Mouse (Mus musculus) stomach, embryonic 15.5 days (tissue): ENCODE results near the gene 2310011J03Rik. TPM values are rescaled to one million over a fixed set of nuclear protein-coding genes. Genes with fewer than 3 reads are reported as not detected.

ENCODE experiments used
- ATAC-seq: fragments of 200-750 bp; cut with Nextera tagmentation; 2 replicates; pipeline ENCODE4 v1.8.0; 2017; ENCODE audit warnings: low read depth, moderate number of reproducible peaks, moderate TSS enrichment; ENCODE audit not compliant: insufficient read depth, low FRiP score
- H3K27ac ChIP-seq: fragments of 300-500 bp; sonication (generic); 2 replicates; pipeline ENCODE4 v1.5.1; 2015; ENCODE audit warnings: mild to moderate bottlenecking, inconsistent platforms
- H3K27me3 ChIP-seq: fragments of 300-500 bp; sonication (generic); replicated peaks from 2 replicates; pipeline ENCODE4 v1.6.1; 2015; ENCODE audit warnings: inconsistent platforms
- H3K36me3 ChIP-seq: fragments of 300-500 bp; sonication (generic); 2 replicates; pipeline ENCODE4 v1.6.1; 2015; ENCODE audit warnings: inconsistent platforms
- H3K4me1 ChIP-seq: fragments of 300-500 bp; sonication (generic); 2 replicates; pipeline ENCODE4 v1.6.1; 2015; ENCODE audit warnings: inconsistent platforms
- H3K4me2 ChIP-seq: fragments of 300-500 bp; sonication (generic); 2 replicates; pipeline ENCODE4 v1.6.1; 2015; ENCODE audit warnings: mild to moderate bottlenecking, inconsistent platforms
- H3K4me3 ChIP-seq: fragments of 300-500 bp; sonication (generic); replicated peaks from 2 replicates; pipeline ENCODE4 v1.5.1; 2015; ENCODE audit warnings: inconsistent platforms
- H3K9ac ChIP-seq: fragments of 300-500 bp; sonication (generic); 2 replicates; pipeline ENCODE4 v1.6.1; 2015; ENCODE audit warnings: inconsistent platforms
- H3K9me3 ChIP-seq: fragments of 300-500 bp; sonication (generic); 2 replicates; pipeline ENCODE4 v1.6.1; 2016; ENCODE audit warnings: inconsistent platforms
- WGBS: fragments of 180-500 bp; shearing (Covaris S2); methylation state at CpG from one replicate; pipeline ENCODE4 v1.1.7; 2015; 5-methylcytosine and 5-hydroxymethylcytosine counted together
- polyA plus RNA-seq: library from polyadenylated mRNA; unstranded; fragments of >200 nt; fragmentation: Nextera tagmentation; extraction: Ambion mirVana; gene quantifications from 2 replicates; pipeline ENCODE4 v1.2.1, GENCODE M21; 2015

Gene 2310011J03Rik
- polyA plus RNA-seq, 1 experiment from 2014 or later: 40.5 TPM

DNA sequence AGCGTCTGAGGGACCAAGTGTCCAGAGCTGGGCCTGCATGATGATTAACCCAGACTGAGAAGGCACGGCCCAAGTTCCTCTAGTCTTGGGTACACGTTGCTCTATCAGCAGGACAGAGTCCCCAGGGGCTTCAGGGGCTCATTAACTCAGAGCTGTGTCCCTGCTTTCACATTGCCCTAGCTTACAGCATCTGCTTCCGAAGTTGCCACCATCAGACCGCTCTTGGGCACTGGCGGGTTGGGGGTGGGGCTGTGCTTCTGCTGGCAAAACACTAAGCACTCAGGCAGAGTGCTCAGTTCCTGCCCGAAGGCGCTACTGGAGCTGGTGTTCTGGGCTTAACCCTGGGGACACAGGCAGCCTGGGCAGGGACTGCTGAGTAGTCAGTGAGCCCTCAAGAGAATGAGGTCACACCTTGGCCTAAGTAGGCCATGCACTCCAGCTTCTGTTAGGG, 38.4 kb downstream of the 2310011J03Rik start:
- Histone ChIP-seq H3K4me3 (no peak overlapping the region), H3K27me3 (no peaks in the 10 kb centered on the region), H3K36me3 (peaks cover 83% of the 10 kb centered on the region), H3K27ac (peak overlapping the region; percentile 63), H3K4me2 (no peak overlapping the region), H3K9ac (no peak overlapping the region), H3K4me1 (peaks cover 18% of the 10 kb centered on the region; the same call in 1 of the 2 replicates), H3K9me3 (no peaks in the 10 kb centered on the region)
- peak; percentile 20; the same call in 1 of the 2 replicates for ATAC-seq
- WGBS: 78% methylated on average over 8 of the region's 8 CpGs

DNA sequence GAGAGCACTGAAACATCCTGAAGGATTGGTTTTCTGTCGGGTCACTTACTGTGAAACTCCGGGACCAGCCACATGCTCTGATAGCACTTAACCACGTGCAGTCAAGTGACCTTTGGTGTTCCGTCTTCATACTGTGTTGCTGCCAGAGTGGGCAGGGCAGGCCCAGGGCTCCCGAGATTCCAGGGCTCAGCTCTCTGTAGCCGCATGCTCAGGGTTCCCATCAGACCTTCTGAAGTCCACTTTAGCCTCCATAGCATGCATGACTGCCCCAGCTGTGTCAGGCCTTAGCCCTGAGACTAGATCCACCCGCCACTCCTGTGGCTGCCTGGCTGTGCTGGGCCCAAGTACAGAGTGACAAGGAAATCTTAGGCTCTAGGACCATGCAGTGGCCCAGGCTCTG, 39.0 kb downstream of the 2310011J03Rik start:
- Histone ChIP-seq H3K9me3 (no peaks in the 10 kb centered on the region), H3K4me2 (no peak overlapping the region), H3K4me1 (peaks cover 18% of the 10 kb centered on the region; the same call in 1 of the 2 replicates), H3K27me3 (no peaks in the 10 kb centered on the region), H3K9ac (no peak overlapping the region), H3K27ac (0 out of 2 replicates have a peak overlapping the region, but pooled peaks have one; percentile 63), H3K4me3 (no peak overlapping the region), H3K36me3 (peaks cover 82% of the 10 kb centered on the region)
- WGBS: 71% methylated on average over 7 of the region's 7 CpGs
- no peak for ATAC-seq

- 93% methylated on average over 12 of the region's 12 CpGs for WGBS
- no peak overlapping the region for H3K27ac ChIP-seq
- ATAC-seq: no peak
These were observed 41.1 kb downstream of the 2310011J03Rik start for GRCm38 (mm10) chr10:80279273-80279672.

DNA sequence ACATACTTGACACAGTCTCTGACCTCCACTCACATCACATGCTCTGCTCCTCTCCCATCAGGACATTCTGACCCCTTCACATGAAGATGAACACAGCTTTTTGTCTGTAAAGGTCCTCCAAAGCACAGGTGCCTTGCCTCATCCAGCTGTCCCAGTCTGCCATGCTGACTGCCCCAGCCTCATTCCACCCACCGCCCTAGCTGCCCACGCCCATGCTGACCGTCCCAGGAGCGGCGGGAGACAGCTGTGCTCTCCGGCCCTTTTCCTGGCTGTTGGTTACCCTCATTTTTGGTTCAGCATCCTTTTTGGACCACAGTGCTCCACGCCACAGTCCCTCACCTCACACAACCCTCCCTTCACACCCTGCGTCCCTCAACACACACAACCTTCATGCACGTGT, 41.9 kb downstream of the 2310011J03Rik start:
- no peak for ATAC-seq
- no peaks in the 10 kb centered on the region for H3K9me3 ChIP-seq
- H3K4me1 ChIP-seq: peaks cover 10% of the 10 kb centered on the region; the same call in 1 of the 2 replicates
- H3K27me3 ChIP-seq: no peaks in the 10 kb centered on the region
- peaks cover 65% of the 10 kb centered on the region for H3K36me3 ChIP-seq
- no peak overlapping the region for H3K27ac ChIP-seq
- H3K4me3 ChIP-seq: no peak overlapping the region
- H3K4me2 ChIP-seq: no peak overlapping the region
- WGBS: 91% methylated on average over 9 of the region's 9 CpGs
- no peak overlapping the region for H3K9ac ChIP-seq

More at GRCm38 (mm10) chr10:80279273-80279672, 41.1 kb downstream of the 2310011J03Rik start:
- Histone ChIP-seq H3K9me3 (no peaks in the 10 kb centered on the region), H3K36me3 (peaks cover 67% of the 10 kb centered on the region), H3K9ac (no peak overlapping the region), H3K27me3 (no peaks in the 10 kb centered on the region), H3K4me3 (no peak overlapping the region), H3K4me1 (peaks cover 13% of the 10 kb centered on the region; the same call in 1 of the 2 replicates), H3K4me2 (no peak overlapping the region)

DNA sequence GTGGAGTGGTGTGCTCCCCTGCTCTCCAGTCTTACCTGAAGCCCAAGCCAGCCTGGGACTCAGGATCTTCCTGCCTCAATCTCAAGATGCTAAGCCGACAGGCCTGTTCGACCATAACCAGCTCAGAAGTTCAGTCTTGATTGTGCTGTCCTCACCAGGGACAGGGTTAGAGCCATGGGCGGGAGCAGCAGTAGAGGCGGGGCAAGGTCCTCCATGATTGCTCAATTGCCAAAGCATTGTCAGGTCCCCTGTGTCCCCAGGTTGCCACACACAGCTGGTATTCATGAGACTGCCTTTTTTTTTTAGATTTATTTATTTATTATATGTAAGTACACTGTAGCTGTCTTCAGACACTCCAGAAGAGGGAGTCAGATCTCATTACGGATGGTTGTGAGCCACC, 44.1 kb downstream of the 2310011J03Rik start:
- Histone ChIP-seq H3K4me2 (no peak overlapping the region), H3K9me3 (no peaks in the 10 kb centered on the region), H3K4me3 (no peak overlapping the region), H3K36me3 (peaks cover 51% of the 10 kb centered on the region), H3K27me3 (no peaks in the 10 kb centered on the region), H3K9ac (no peak overlapping the region), H3K27ac (no peak overlapping the region), H3K4me1 (peaks cover 13% of the 10 kb centered on the region)
- ATAC-seq: no peak
- WGBS: 77% methylated on average over 5 of the region's 5 CpGs

DNA sequence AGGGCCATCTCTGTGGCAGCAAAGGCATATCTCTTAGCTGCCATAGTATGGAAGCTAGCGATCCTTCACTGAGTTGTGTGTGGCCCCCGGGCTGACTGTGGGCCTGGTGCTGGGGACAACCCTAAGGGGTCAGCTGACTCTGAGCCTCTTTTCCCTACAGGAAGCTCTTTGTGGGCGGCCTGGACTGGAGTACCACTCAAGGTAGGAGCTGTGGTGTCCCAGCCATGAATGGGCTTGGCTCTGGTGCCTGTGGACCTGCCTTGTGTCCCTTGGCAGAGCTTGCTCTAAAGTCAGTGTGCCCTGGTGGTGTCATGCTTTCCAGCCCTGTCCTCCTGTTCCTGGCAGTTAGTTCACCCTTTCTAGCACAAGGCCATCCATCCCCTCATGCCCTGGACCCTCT, 46.5 kb downstream of the 2310011J03Rik start:
- ATAC-seq: no peak
- no peaks in the 10 kb centered on the region for H3K27me3 ChIP-seq
- H3K27ac ChIP-seq: no peak overlapping the region
- no peak overlapping the region for H3K9ac ChIP-seq
- H3K4me3 ChIP-seq: no peak overlapping the region
- no peak overlapping the region for H3K4me2 ChIP-seq
- H3K4me1 ChIP-seq: peaks cover 31% of the 10 kb centered on the region
- H3K9me3 ChIP-seq: no peaks in the 10 kb centered on the region
- WGBS: 86% methylated on average over 3 of the region's 3 CpGs
- peaks cover 30% of the 10 kb centered on the region for H3K36me3 ChIP-seq

- no peak overlapping the region for H3K4me2 ChIP-seq
- H3K9me3 ChIP-seq: no peaks in the 10 kb centered on the region
- H3K27ac ChIP-seq: peak overlapping the region; percentile 27; the same call in 1 of the 2 replicates
- peaks cover 17% of the 10 kb centered on the region for H3K36me3 ChIP-seq
- H3K9ac ChIP-seq: no peak overlapping the region
- H3K4me1 ChIP-seq: peaks cover 47% of the 10 kb centered on the region
- WGBS: 89% methylated on average over 8 of the region's 8 CpGs
- H3K4me3 ChIP-seq: no peak overlapping the region
- no peak for ATAC-seq
- H3K27me3 ChIP-seq: no peaks in the 10 kb centered on the region
These were observed 48.3 kb downstream of the 2310011J03Rik start for GRCm38 (mm10) chr10:80271870-80272585.

DNA sequence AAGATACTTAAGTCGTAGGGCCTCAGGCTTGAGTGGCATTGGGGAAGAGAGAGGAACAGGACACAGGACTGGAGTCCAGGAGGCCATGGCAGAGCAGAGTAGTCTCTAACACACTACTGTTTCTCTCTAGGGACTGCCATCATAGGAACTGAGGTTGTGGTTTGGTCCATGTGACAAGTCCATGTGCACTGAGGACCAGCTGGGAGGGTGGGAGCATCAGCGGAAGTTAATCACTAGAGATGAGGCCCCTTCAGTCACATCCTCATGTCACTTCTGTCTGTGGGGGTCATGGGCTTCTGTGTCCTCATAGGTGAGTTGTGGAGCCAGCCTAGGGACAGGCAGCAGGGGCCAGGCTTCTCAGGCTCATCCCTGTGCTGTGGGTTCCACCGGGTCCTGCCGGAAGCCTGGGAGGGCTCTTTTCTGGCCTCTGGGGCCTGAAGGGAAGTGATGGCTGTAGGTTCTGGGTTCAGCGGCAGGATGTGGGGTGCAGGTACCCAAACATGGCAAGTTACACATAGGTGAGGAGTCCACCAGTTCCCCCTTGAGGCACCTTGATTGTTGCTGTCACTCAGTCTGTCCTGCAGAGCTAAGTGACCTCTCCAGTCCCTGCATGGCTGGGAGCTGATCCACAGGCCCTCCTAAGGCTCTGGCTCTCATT, 49.0 kb downstream of the 2310011J03Rik start:
- no peak for ATAC-seq
- Histone ChIP-seq H3K27me3 (no peaks in the 10 kb centered on the region), H3K9me3 (no peaks in the 10 kb centered on the region), H3K4me3 (no peak overlapping the region), H3K9ac (no peak overlapping the region), H3K4me1 (peaks cover 52% of the 10 kb centered on the region), H3K27ac (0 out of 2 replicates have a peak overlapping the region, but pooled peaks have one; percentile 27), H3K36me3 (peaks cover 13% of the 10 kb centered on the region; the same call in 1 of the 2 replicates), H3K4me2 (peak overlapping the region; percentile 16; the same call in 1 of the 2 replicates)
- 81% methylated on average over 5 of the region's 5 CpGs for WGBS

GRCm38 (mm10) chr10:80270734-80271181, 49.6 kb downstream of the 2310011J03Rik start:
- peaks cover 56% of the 10 kb centered on the region for H3K4me1 ChIP-seq
- 62% methylated on average over 6 of the region's 6 CpGs for WGBS
- H3K9me3 ChIP-seq: no peaks in the 10 kb centered on the region
- no peaks in the 10 kb centered on the region for H3K27me3 ChIP-seq
- ATAC-seq: peak; percentile 36; the same call in 1 of the 2 replicates
- no peak overlapping the region for H3K9ac ChIP-seq
- peak overlapping the region; percentile 4; the same call in 1 of the 2 replicates for H3K27ac ChIP-seq
- H3K4me3 ChIP-seq: no peak overlapping the region
- H3K36me3 ChIP-seq: peaks cover 13% of the 10 kb centered on the region; the same call in 1 of the 2 replicates
- no peak overlapping the region; the same call in 1 of the 2 replicates for H3K4me2 ChIP-seq

DNA sequence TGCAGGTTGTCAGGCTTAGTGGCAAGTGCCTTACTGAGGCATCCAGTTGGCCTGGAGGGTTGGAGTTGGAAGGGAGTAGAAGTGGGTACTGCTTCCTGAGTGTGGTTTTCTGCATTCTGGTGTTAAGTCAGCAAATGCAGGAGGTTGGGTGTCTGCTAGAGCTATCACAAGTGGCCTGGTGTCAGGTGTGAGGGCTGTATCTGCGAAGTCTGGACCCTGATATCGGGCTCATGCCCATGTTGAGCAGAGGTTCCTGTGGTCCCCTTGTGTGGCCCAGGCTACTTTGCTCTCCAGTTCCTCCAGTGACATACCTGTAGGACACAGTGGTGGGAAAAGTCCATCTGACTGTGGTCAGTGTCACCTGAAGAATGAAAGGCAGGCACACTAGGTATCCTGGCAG, 50.2 kb downstream of the 2310011J03Rik start:
- WGBS: 83% methylated on average over 2 of the region's 2 CpGs
- Histone ChIP-seq H3K9ac (no peak overlapping the region), H3K4me2 (no peak overlapping the region), H3K4me1 (peaks cover 59% of the 10 kb centered on the region), H3K9me3 (no peaks in the 10 kb centered on the region), H3K27me3 (no peaks in the 10 kb centered on the region), H3K36me3 (peaks cover 13% of the 10 kb centered on the region; the same call in 1 of the 2 replicates), H3K27ac (peak overlapping the region; percentile 4; the same call in 1 of the 2 replicates), H3K4me3 (no peak overlapping the region)
- no peak for ATAC-seq
